Mouse (Mus musculus) midbrain, embryonic 10.5 days (tissue): ENCODE data around the gene Trio. TPM values are rescaled to one million over a fixed set of nuclear protein-coding genes. Genes with fewer than 3 reads are reported as not detected.

Source experiments
- DNase-seq: peaks from one replicate; pipeline ENCODE4 v3.0.0-alpha.2; 2017; ENCODE audit warnings: low spot score
- H3K27ac ChIP-seq: fragments of 300-500 bp; sonication (generic); replicated peaks from 2 replicates; pipeline ENCODE4 v1.5.1; 2016; ENCODE audit warnings: mild to moderate bottlenecking
- H3K27me3 ChIP-seq: fragments of 300-500 bp; sonication (generic); 2 replicates; pipeline ENCODE4 v1.6.1; 2016; ENCODE audit warnings: low read depth, mild to moderate bottlenecking; ENCODE audit not compliant: poor library complexity, severe bottlenecking
- H3K36me3 ChIP-seq: fragments of 300-500 bp; sonication (generic); 2 replicates; pipeline ENCODE4 v1.6.1; 2016; ENCODE audit warnings: mild to moderate bottlenecking, moderate library complexity
- H3K4me1 ChIP-seq: fragments of 300-500 bp; sonication (generic); 2 replicates; pipeline ENCODE4 v1.6.1; 2016
- H3K4me3 ChIP-seq: fragments of 300-500 bp; sonication (generic); 2 replicates; pipeline ENCODE4 v1.5.1; 2016; ENCODE audit warnings: mild to moderate bottlenecking, moderate library complexity
- H3K9me3 ChIP-seq: fragments of 300-500 bp; sonication (generic); replicated peaks from 2 replicates; pipeline ENCODE4 v1.6.1; 2016; ENCODE audit warnings: mild to moderate bottlenecking
- WGBS: fragments of 180-500 bp; shearing (Covaris S2); methylation state at CpG from one replicate; pipeline ENCODE4 v1.1.7; 2016; 5-methylcytosine and 5-hydroxymethylcytosine counted together
- polyA plus RNA-seq: library from polyadenylated mRNA; unstranded; fragments of >200 nt; fragmentation: Nextera tagmentation; extraction: Ambion mirVana; gene quantifications from 2 replicates; pipeline ENCODE4 v1.2.1, GENCODE M21; 2016

The Trio gene
- polyA plus RNA-seq, 1 experiment from 2014 or later, result 19.0 TPM

DNA sequence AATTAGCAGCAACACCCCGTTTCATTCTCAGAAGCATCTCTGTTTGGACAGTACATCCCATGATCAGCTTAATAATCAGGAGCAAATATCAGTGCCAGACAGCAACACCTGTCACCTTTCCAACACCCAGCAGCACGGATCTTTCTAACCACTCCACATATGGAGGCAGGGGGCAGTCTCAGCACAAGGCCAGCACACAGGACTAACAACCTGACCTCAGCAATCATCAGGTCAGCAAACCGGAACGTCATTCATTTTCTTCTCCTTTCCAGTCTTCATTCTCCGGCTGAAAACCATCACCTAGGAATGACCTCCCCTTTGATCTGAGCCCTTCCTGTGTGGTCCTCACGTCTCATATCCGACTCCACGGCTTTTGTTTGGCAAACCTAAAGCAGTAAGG lies 27.7 kb downstream of the Trio start:
- DNase-seq, result peak; percentile 43
- no peak overlapping the region for H3K27ac ChIP-seq
- no peak overlapping the region for H3K4me3 ChIP-seq
- H3K36me3 ChIP-seq, result peaks cover 7% of the 10 kb centered on the region
- 0 out of 2 replicates have a peak, but pooled peaks cover 3% of the 10 kb centered on the region for H3K9me3 ChIP-seq
- peaks cover 36% of the 10 kb centered on the region for H3K27me3 ChIP-seq
- H3K4me1 ChIP-seq, result peaks cover 99% of the 10 kb centered on the region
- WGBS, result 14% methylated on average over 8 of the region's 8 CpGs

DNA sequence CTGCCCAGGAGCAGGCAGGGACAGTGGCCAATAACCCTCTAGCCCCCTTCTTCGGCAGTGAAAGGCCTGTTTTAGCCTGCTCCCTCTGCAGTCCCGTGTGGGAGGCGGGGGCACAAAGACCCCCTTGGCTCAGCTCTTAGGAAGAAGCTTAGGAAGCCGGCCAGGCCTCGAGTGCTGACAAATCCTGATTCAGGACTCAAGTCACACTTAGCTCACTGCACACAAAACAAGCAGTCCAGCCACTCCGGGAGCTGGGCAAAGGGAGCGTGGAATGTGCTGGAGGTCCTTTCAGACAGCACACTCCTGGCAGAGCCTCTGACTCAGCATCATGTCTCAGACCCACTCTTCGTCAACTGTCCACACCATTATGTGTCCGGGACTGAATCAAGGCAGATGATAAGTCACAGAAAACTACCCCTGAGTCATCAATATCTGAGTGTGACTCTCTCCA lies 28.2 kb downstream of the Trio start:
- Histone ChIP-seq H3K4me1 (peaks cover 95% of the 10 kb centered on the region), H3K36me3 (peaks cover 7% of the 10 kb centered on the region), H3K9me3 (0 out of 2 replicates have a peak, but pooled peaks cover 3% of the 10 kb centered on the region), H3K27ac (no peak overlapping the region), H3K27me3 (peaks cover 36% of the 10 kb centered on the region), H3K4me3 (no peak overlapping the region)
- DNase-seq, result peak; percentile 46
- 33% methylated on average over 9 of the region's 9 CpGs for WGBS

DNA sequence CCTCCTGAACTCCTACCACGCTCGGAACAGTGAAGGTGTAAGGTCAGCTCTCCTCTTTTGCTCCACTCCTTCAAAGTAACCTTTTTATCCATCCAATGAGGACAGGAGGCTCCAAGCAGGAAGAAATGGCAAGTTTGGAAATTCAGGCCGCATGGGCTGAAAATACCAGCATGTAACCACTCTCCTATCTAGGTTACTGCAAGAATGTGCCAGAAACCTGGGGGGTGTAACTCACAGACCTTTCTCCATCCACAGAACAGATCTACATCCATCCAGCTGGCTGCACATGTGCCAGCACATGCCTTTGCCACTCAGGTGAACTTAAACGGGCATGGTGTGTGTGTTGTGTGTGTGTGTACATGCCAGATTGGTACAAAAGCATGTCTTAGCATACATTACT lies 28.9 kb downstream of the Trio start:
- 92% methylated on average over 4 of the region's 4 CpGs for WGBS
- Histone ChIP-seq H3K4me3 (no peak overlapping the region), H3K27ac (no peak overlapping the region), H3K9me3 (0 out of 2 replicates have a peak, but pooled peaks cover 3% of the 10 kb centered on the region), H3K27me3 (peaks cover 36% of the 10 kb centered on the region), H3K4me1 (peaks cover 95% of the 10 kb centered on the region), H3K36me3 (peaks cover 7% of the 10 kb centered on the region)
- DNase-seq, result no peak

DNA sequence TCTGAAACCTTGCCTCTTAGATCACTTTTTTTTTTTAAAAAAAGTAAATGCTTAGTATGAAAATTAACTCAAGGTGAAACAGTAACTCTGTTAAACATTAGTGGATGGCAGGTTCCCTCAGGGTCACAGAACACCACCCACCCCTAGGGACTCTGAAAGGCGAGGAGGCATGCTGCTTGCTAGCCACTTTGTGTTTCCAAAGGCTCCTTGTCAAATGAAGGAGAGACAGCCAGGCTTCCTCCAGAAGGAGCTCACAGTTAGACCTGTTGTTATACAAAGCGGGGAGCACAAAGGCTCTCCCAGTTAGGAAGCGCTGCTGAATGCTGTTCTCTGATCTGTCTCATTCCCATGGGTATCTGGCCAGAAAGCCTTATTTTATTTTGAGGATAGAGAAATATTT lies 30.2 kb downstream of the Trio start:
- peaks cover 29% of the 10 kb centered on the region for H3K27me3 ChIP-seq
- H3K27ac ChIP-seq, result no peak overlapping the region
- no peak overlapping the region for H3K4me3 ChIP-seq
- H3K36me3 ChIP-seq, result peaks cover 10% of the 10 kb centered on the region
- 0 out of 2 replicates have a peak, but pooled peaks cover 3% of the 10 kb centered on the region for H3K9me3 ChIP-seq
- WGBS, result 13% methylated on average over 3 of the region's 3 CpGs
- no peak for DNase-seq
- peaks cover 87% of the 10 kb centered on the region for H3K4me1 ChIP-seq

DNA sequence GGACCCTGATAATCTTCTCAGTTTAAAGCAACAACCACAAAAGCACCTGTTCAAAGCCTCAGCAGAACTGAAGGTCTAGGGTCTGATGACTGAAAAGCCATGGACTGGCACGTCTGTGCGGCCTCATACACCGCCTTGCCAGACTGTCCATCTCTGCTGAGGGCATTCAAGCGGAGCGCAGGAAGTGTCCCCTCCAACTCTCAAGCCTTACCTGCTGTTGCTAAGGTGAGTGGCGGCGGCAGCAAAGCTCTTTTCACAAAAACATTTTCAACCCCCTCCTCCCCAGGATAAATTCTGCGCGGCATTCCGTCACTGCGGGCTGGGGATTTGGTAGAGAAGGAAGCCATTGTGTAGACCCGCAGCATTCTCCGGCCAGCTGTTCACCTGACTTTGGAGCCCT lies 30.8 kb downstream of the Trio start:
- DNase-seq, result no peak
- peaks cover 82% of the 10 kb centered on the region for H3K4me1 ChIP-seq

DNA sequence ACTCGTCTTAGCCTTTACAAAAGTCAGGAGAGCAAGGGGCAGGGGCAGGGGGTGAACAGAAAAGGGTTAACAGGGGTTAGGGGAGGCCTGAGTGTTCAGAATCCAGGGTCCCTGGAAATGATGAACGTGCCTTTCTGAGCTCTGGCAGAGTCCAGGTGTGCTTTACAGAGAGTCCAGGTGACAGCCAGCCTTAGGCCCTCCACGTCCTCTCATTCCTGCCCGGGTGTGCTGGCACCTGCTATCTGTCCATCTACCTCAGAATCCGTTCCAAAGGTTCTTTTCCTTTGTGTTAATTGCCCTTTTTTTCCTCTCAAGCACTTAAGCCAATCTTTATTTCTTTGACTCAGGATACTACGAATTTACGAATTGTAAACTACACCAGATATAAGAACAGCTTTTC lies 32.1 kb downstream of the Trio start:
- WGBS, result 76% methylated on average over 7 of the region's 7 CpGs
- Histone ChIP-seq H3K4me1 (peaks cover 76% of the 10 kb centered on the region), H3K4me3 (no peak overlapping the region), H3K36me3 (peaks cover 13% of the 10 kb centered on the region), H3K27me3 (peaks cover 27% of the 10 kb centered on the region), H3K27ac (no peak overlapping the region), H3K9me3 (0 out of 2 replicates have a peak, but pooled peaks cover 3% of the 10 kb centered on the region)
- no peak for DNase-seq

More for the DNA sequence above, 30.8 kb downstream of the Trio start:
- Histone ChIP-seq H3K27me3 (peaks cover 27% of the 10 kb centered on the region), H3K4me3 (no peak overlapping the region), H3K36me3 (peaks cover 10% of the 10 kb centered on the region), H3K9me3 (0 out of 2 replicates have a peak, but pooled peaks cover 3% of the 10 kb centered on the region), H3K27ac (no peak overlapping the region)
- 25% methylated on average over 13 of the region's 13 CpGs for WGBS

DNA sequence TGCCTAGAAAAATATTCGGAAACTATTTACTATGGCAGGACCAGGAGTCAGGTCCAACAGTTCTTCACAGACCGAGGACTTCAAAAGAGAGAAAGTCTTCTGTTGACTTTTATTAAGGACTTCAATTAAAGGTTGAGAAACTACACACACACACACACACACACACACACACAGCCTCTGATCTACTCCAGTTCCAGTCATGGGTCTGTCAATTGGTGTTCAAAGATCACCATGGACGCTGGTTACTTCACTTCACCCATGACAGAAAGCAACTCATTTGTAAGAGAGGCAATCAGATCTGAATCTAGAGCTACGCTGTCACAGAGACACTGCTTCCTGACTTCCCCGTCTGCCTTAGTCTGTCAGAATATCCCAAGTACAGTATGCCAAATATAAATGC lies 33.1 kb downstream of the Trio start:
- WGBS, result 85% methylated on average over 5 of the region's 5 CpGs
- peaks cover 76% of the 10 kb centered on the region for H3K4me1 ChIP-seq
- H3K27me3 ChIP-seq, result peaks cover 26% of the 10 kb centered on the region
- H3K36me3 ChIP-seq, result peaks cover 13% of the 10 kb centered on the region
- H3K27ac ChIP-seq, result no peak overlapping the region
- H3K9me3 ChIP-seq, result 0 out of 2 replicates have a peak, but pooled peaks cover 3% of the 10 kb centered on the region
- H3K4me3 ChIP-seq, result no peak overlapping the region
- no peak for DNase-seq

DNA sequence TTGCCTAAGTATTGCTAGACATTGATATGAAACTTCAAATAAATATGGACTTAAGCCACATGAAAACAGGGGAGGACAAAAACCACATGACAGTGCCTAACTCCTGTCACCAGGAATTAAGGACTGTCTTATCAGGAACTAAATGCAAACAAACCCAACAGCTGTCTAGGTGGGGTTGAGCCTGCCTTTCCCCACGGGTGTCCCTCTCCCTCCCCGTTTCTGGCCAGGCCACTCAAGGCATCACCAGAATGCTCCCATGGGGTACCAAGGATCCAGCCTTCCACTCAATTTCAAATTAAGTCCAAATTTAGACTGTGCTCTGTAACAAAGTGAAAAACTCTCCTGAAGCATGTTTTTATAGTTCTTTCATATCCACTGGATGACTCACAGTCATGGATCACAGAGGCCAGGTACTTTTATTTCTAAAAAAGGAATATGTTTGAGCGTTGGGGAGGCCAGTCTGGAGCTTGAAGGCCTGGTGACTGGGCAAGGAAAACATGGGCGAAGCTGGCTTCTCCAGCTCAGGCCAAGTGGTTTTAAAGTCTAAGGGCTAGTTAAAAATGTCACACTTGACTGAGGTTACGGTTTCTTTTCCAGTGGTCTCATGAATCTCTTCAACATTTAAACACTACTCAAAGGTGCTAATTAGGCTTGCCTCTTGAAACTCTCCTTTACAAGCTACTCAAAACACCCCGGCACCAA lies 33.6 kb downstream of the Trio start:
- Histone ChIP-seq H3K27ac (no peak overlapping the region), H3K36me3 (peaks cover 13% of the 10 kb centered on the region), H3K27me3 (peaks cover 22% of the 10 kb centered on the region), H3K9me3 (0 out of 2 replicates have a peak, but pooled peaks cover 3% of the 10 kb centered on the region), H3K4me3 (no peak overlapping the region), H3K4me1 (peaks cover 72% of the 10 kb centered on the region)
- 76% methylated on average over 6 of the region's 6 CpGs for WGBS
- no peak for DNase-seq

DNA sequence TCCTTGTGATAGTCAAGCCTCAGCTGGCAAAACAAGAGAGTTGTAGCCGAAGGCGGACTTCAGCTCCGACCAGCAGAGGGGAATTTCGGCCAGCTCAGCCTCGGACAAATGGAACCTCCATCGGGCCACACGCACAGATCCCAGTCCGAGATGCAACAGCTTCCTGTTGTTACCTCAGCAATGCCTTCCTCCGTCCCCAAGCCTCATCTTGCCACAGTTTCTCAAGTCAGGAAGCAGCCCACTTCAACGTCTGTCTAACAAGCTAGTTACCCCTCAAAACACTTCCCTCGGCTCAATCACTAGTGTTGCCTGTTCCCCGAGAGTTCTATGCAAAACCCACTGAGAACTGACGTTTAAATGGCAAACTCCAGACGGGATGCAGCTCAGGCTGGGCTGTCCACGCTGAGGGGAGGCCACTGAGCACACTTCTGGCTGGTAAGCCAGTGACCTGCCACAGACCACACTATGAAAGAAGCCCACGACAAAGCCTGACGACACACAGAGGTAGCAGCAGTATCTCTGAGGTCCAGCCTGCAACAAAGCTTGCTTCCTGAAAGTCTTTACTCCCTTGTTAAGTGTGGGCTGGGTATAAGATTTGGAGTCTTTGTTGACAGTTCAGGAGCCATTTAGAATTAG lies 34.5 kb downstream of the Trio start:
- Histone ChIP-seq H3K9me3 (0 out of 2 replicates have a peak, but pooled peaks cover 2% of the 10 kb centered on the region), H3K36me3 (peaks cover 8% of the 10 kb centered on the region), H3K27ac (no peak overlapping the region), H3K27me3 (peaks cover 14% of the 10 kb centered on the region), H3K4me1 (peaks cover 67% of the 10 kb centered on the region), H3K4me3 (no peak overlapping the region)
- DNase-seq, result no peak
- 82% methylated on average over 17 of the region's 17 CpGs for WGBS

DNA sequence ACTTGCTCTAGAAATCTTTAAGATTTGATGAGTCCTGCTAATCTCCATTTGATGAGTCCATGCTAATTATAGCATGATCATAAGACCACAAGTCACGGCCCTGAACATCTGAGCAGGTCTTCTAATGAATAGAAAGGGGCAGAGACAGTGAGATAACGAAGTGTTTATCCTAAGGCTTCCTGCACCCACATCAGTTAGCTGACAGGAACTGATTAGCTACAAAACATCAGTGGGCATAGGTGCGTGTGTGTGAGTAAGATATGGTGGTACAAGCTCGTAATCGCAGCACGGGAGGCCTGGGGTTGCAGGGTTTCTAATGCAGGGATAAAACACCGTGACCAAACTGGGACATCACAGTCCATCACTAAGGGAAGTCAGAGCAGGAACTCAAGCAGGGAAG lies 37.7 kb downstream of the Trio start:
- 81% methylated on average over 7 of the region's 7 CpGs for WGBS
- no peak for DNase-seq
- Histone ChIP-seq H3K9me3 (no peaks in the 10 kb centered on the region), H3K27ac (no peak overlapping the region), H3K36me3 (0 out of 2 replicates have a peak, but pooled peaks cover 6% of the 10 kb centered on the region), H3K4me3 (no peak overlapping the region), H3K27me3 (no peaks in the 10 kb centered on the region), H3K4me1 (peaks cover 35% of the 10 kb centered on the region)

DNA sequence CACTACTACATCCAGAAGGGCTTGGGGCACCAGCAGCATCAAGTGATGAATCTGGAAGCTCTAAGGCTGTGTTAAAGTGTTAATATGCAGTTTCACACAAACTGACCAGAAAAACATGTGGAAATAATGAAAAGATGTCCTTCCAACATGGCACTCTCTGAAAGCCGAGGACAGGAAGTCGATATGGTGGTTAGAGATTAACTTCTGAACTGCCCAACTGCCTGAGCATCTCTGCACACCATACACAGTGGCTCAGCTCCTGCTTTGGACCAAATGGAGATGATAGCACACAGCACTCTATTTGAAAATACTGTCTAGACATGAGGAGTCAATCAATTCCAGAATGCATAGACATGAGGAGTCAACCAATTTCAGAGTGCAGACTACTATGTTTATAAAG lies 40.8 kb downstream of the Trio start:
- Histone ChIP-seq H3K27ac (no peak overlapping the region), H3K27me3 (no peaks in the 10 kb centered on the region), H3K9me3 (no peaks in the 10 kb centered on the region), H3K4me3 (no peak overlapping the region), H3K36me3 (0 out of 2 replicates have a peak, but pooled peaks cover 3% of the 10 kb centered on the region), H3K4me1 (peaks cover 38% of the 10 kb centered on the region)
- 94% methylated on average over 2 of the region's 2 CpGs for WGBS
- DNase-seq, result no peak

DNA sequence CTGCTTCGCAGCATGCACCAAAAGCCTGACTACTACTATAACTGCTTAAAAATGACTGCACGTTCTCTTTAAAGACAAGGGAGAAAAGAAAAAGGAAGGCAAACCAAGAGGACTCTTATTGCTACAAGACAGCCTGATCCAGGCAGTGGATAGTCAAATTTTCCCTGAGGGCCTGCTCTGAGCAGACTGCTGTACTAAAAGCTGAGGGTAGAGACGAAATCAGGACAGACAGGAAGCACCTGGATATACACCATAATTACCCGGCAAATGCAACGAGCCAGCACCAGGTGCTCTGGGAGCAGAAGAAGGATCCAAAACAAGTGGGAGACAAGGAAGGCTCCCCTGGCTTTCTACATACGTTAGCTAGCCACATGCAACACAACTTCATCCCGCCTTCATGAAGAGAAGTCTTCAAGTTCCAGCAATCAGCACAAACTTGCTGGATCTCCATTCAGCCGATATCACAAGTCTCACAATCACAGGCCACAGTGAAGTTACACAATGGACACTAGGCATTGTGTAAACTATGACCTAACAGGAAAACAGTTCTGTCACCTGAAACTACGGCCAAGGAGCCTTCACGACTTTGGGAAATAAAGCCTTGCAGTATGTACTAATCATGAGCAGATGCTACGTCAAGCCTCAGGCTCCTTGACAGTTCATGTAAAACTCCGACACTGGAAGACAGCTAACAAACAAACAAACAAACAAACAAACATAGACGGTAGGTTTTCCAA lies 43.7 kb downstream of the Trio start:
- Histone ChIP-seq H3K4me1 (peaks cover 20% of the 10 kb centered on the region), H3K27me3 (no peaks in the 10 kb centered on the region), H3K9me3 (no peaks in the 10 kb centered on the region), H3K4me3 (no peak overlapping the region), H3K36me3 (no peaks in the 10 kb centered on the region), H3K27ac (no peak overlapping the region)
- WGBS, result 88% methylated on average over 13 of the region's 13 CpGs
- DNase-seq, result no peak
